Mouse (Mus musculus) thymus, adult 2 months (tissue): Measurements from ENCODE around the gene OR5BS1P.

Source experiments
- CTCF ChIP-seq: fragments of 200-500 bp; IDR thresholded peaks from 2 replicates; pipeline ENCODE4 v1.5.1; 2012; ENCODE audit warnings: mild to moderate bottlenecking, control low read depth, low read length, moderate library complexity, borderline replicate concordance; ENCODE audit not compliant: control insufficient read depth, poor library complexity, insufficient read depth; ENCODE audit errors: extremely low read depth
- POLR2A ChIP-seq: fragments of 200-500 bp; IDR thresholded peaks from 2 replicates; pipeline ENCODE4 v1.6.1; 2012; ENCODE audit warnings: mild to moderate bottlenecking, low read length, control low read depth, moderate library complexity; ENCODE audit not compliant: control insufficient read depth, poor library complexity, insufficient read depth; ENCODE audit errors: extremely low read depth

GRCm38 (mm10) chr15:98479568-98480102 is 9.9 kb downstream of the OR5BS1P start:
- TF ChIP-seq CTCF (no peak), POLR2A (no peak)
